Mouse (Mus musculus) R1 (cell line): ENCODE results near the gene Fam210b.

Experiments used
- DNase-seq: peaks from one replicate; pipeline ENCODE4 v3.0.0-alpha.2; 2018; ENCODE audit warnings: low read depth, low spot score

Gene Fam210b

GRCm38 (mm10) chr2:172401116-172401825 lies 55.9 kb downstream of the Fam210b start:
- no peak for DNase-seq

- peak; percentile 52 for DNase-seq
These were observed 58.9 kb downstream of the Fam210b start for GRCm38 (mm10) chr2:172404239-172404638.

DNA sequence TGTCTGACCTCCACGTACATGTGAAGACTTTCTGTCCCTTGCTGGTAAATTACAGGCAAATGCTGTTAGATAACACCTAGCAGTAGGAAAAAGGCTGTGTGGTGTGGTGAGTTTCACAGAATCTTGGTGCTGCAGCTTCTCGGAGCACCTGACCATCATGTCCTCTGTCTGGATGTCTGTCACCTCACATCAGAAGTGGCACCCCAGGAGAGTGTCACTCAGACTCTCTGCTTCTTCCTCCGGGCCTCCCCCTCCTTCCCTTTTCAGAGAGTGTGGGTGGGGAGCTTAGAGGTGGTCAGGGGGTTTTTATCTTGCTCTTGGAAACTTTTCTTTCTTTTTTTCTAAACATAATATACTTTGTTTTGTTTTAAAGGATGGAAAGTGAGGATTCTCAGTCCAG lies 59.6 kb downstream of the Fam210b start:
- no peak for DNase-seq
